Mouse (Mus musculus) limb, embryonic 15.5 days (tissue): Measurements from ENCODE around the gene Znhit1. TPM values are rescaled to one million over a fixed set of nuclear protein-coding genes. Genes with fewer than 3 reads are reported as not detected.

Source experiments
- ATAC-seq: fragments of 200-750 bp; cut with Nextera tagmentation; 2 replicates; pipeline ENCODE4 v1.8.0; 2017; ENCODE audit warnings: low read depth, moderate TSS enrichment; ENCODE audit not compliant: insufficient number of reproducible peaks, low FRiP score, low TSS enrichment
- H3K27ac ChIP-seq: fragments of 300-500 bp; sonication (generic); 2 replicates; pipeline ENCODE4 v1.5.1; 2015; ENCODE audit warnings: moderate library complexity, mild to moderate bottlenecking, inconsistent platforms
- H3K27me3 ChIP-seq: fragments of 300-500 bp; sonication (generic); 2 replicates; pipeline ENCODE4 v1.6.1; 2015; ENCODE audit warnings: inconsistent platforms
- H3K36me3 ChIP-seq: fragments of 300-500 bp; sonication (generic); 2 replicates; pipeline ENCODE4 v1.6.1; 2015; ENCODE audit warnings: inconsistent platforms
- H3K4me1 ChIP-seq: fragments of 300-500 bp; sonication (generic); 2 replicates; pipeline ENCODE4 v1.6.1; 2015; ENCODE audit warnings: inconsistent platforms
- H3K4me2 ChIP-seq: fragments of 300-500 bp; sonication (generic); 2 replicates; pipeline ENCODE4 v1.6.1; 2015; ENCODE audit warnings: mild to moderate bottlenecking, inconsistent platforms
- H3K4me3 ChIP-seq: fragments of 300-500 bp; sonication (generic); 2 replicates; pipeline ENCODE4 v1.5.1; 2015; ENCODE audit warnings: mild to moderate bottlenecking, inconsistent platforms
- H3K9ac ChIP-seq: fragments of 300-500 bp; sonication (generic); 2 replicates; pipeline ENCODE4 v1.6.1; 2015; ENCODE audit warnings: inconsistent platforms
- H3K9me3 ChIP-seq: fragments of 300-500 bp; sonication (generic); 2 replicates; pipeline ENCODE4 v1.6.1; 2016; ENCODE audit warnings: inconsistent platforms
- WGBS: fragments of 180-500 bp; shearing (Covaris S2); methylation state at CpG from one replicate; pipeline ENCODE4 v1.1.7; 2015; 5-methylcytosine and 5-hydroxymethylcytosine counted together
- polyA plus RNA-seq: library from polyadenylated mRNA; unstranded; fragments of >200 nt; fragmentation: Nextera tagmentation; extraction: Ambion mirVana; gene quantifications from 2 replicates; pipeline ENCODE4 v1.2.1, GENCODE M21; 2015

Znhit1 gene
- polyA plus RNA-seq, 1 experiment from 2014 or later: 106 TPM

GRCm38 (mm10) chr5:137024318-137024717 is 36.5 kb upstream of the Znhit1 start:
- H3K27ac ChIP-seq: no peak overlapping the region
- H3K27me3 ChIP-seq: peaks cover 59% of the 10 kb centered on the region
- no peaks in the 10 kb centered on the region for H3K9me3 ChIP-seq
- no peak overlapping the region for H3K4me2 ChIP-seq
- peaks cover 4% of the 10 kb centered on the region for H3K4me1 ChIP-seq
- no peak overlapping the region for H3K4me3 ChIP-seq
- ATAC-seq: no peak
- 44% methylated on average over 3 of the region's 3 CpGs for WGBS
- H3K9ac ChIP-seq: no peak overlapping the region
- H3K36me3 ChIP-seq: no peaks in the 10 kb centered on the region

- Histone ChIP-seq H3K4me3 (no peak overlapping the region), H3K27me3 (no peaks in the 10 kb centered on the region), H3K27ac (no peak overlapping the region), H3K4me1 (no peaks in the 10 kb centered on the region), H3K4me2 (no peak overlapping the region), H3K36me3 (no peaks in the 10 kb centered on the region), H3K9me3 (no peaks in the 10 kb centered on the region), H3K9ac (no peak overlapping the region)
- 81% methylated on average over 3 of the region's 3 CpGs for WGBS
- no peak for ATAC-seq
Measured at GRCm38 (mm10) chr5:137015913-137016312, 28.1 kb upstream of the Znhit1 start.

GRCm38 (mm10) chr5:137012401-137012950 is 24.7 kb upstream of the Znhit1 start:
- H3K27ac ChIP-seq: no peak overlapping the region
- no peaks in the 10 kb centered on the region for H3K9me3 ChIP-seq
- H3K9ac ChIP-seq: no peak overlapping the region
- H3K27me3 ChIP-seq: no peaks in the 10 kb centered on the region
- no peaks in the 10 kb centered on the region for H3K36me3 ChIP-seq
- 71% methylated on average over 15 of the region's 15 CpGs for WGBS
- H3K4me2 ChIP-seq: no peak overlapping the region
- H3K4me3 ChIP-seq: no peak overlapping the region
- H3K4me1 ChIP-seq: no peaks in the 10 kb centered on the region
- ATAC-seq: no peak

- H3K9ac ChIP-seq: no peak overlapping the region
- H3K4me2 ChIP-seq: no peak overlapping the region
- no peaks in the 10 kb centered on the region for H3K4me1 ChIP-seq
- no peaks in the 10 kb centered on the region for H3K9me3 ChIP-seq
- H3K4me3 ChIP-seq: no peak overlapping the region
- no peak overlapping the region for H3K27ac ChIP-seq
- ATAC-seq: no peak
- H3K36me3 ChIP-seq: no peaks in the 10 kb centered on the region
- WGBS: 27% methylated on average over 3 of the region's 3 CpGs
- H3K27me3 ChIP-seq: no peaks in the 10 kb centered on the region
Measured at GRCm38 (mm10) chr5:137009988-137010387, 22.2 kb upstream of the Znhit1 start.

- no peak overlapping the region for H3K27ac ChIP-seq
- no peaks in the 10 kb centered on the region for H3K27me3 ChIP-seq
- H3K4me3 ChIP-seq: no peak overlapping the region
- no peak for ATAC-seq
- H3K4me2 ChIP-seq: no peak overlapping the region
- no peak overlapping the region for H3K9ac ChIP-seq
- H3K9me3 ChIP-seq: no peaks in the 10 kb centered on the region
- WGBS: 54% methylated on average over 8 of the region's 8 CpGs
- H3K36me3 ChIP-seq: no peaks in the 10 kb centered on the region
- H3K4me1 ChIP-seq: no peaks in the 10 kb centered on the region; the same call in 1 of the 2 replicates
Measured at GRCm38 (mm10) chr5:137007276-137007675, 19.5 kb upstream of the Znhit1 start.

- Histone ChIP-seq H3K4me3 (no peak overlapping the region), H3K9me3 (no peaks in the 10 kb centered on the region), H3K27ac (no peak overlapping the region), H3K4me1 (peaks cover 5% of the 10 kb centered on the region; the same call in 1 of the 2 replicates), H3K4me2 (0 out of 2 replicates have a peak overlapping the region, but pooled peaks have one; percentile 7), H3K9ac (no peak overlapping the region), H3K27me3 (no peaks in the 10 kb centered on the region), H3K36me3 (peaks cover 7% of the 10 kb centered on the region)
- no peak for ATAC-seq
- 82% methylated on average over 2 of the region's 2 CpGs for WGBS
Measured at GRCm38 (mm10) chr5:137000612-137001011, 12.8 kb upstream of the Znhit1 start.

- no peaks in the 10 kb centered on the region for H3K9me3 ChIP-seq
- peaks cover 5% of the 10 kb centered on the region; the same call in 1 of the 2 replicates for H3K4me1 ChIP-seq
- WGBS: 70% methylated on average over 5 of the region's 5 CpGs
- no peak overlapping the region for H3K4me3 ChIP-seq
- H3K36me3 ChIP-seq: peaks cover 19% of the 10 kb centered on the region
- H3K27me3 ChIP-seq: no peaks in the 10 kb centered on the region
- H3K4me2 ChIP-seq: no peak overlapping the region
- H3K9ac ChIP-seq: no peak overlapping the region
- no peak overlapping the region for H3K27ac ChIP-seq
- no peak for ATAC-seq
Measured at GRCm38 (mm10) chr5:136999449-136999848, 11.6 kb upstream of the Znhit1 start.

GRCm38 (mm10) chr5:136989801-136990200 is 2.0 kb upstream of the Znhit1 start:
- H3K9me3 ChIP-seq: no peaks in the 10 kb centered on the region
- no peak overlapping the region for H3K9ac ChIP-seq
- H3K4me3 ChIP-seq: no peak overlapping the region
- peaks cover 54% of the 10 kb centered on the region for H3K36me3 ChIP-seq
- no peak overlapping the region for H3K27ac ChIP-seq
- no peak overlapping the region for H3K4me2 ChIP-seq
- ATAC-seq: no peak
- H3K27me3 ChIP-seq: no peaks in the 10 kb centered on the region
- peaks cover 23% of the 10 kb centered on the region for H3K4me1 ChIP-seq
- 84% methylated on average over 6 of the region's 6 CpGs for WGBS

- WGBS: 53% methylated on average over 7 of the region's 7 CpGs
- H3K36me3 ChIP-seq: peaks cover 54% of the 10 kb centered on the region
- H3K9me3 ChIP-seq: no peaks in the 10 kb centered on the region
Measured at GRCm38 (mm10) chr5:136988420-136988819, 599 bp upstream of the Znhit1 start.

GRCm38 (mm10) chr5:136987138-136987933 is 485 bp downstream of the Znhit1 start:
- peak overlapping the region; percentile 92 for H3K4me3 ChIP-seq
- peak overlapping the region; percentile 97 for H3K27ac ChIP-seq
- H3K9ac ChIP-seq: peak overlapping the region; percentile 88
- peak overlapping the region; percentile 78 for H3K4me2 ChIP-seq
- peak; percentile 61 for ATAC-seq
- H3K4me1 ChIP-seq: peaks cover 26% of the 10 kb centered on the region
- WGBS: under 1% methylated on average over 66 of the region's 67 CpGs
- no peaks in the 10 kb centered on the region for H3K27me3 ChIP-seq
- H3K36me3 ChIP-seq: peaks cover 51% of the 10 kb centered on the region
- no peaks in the 10 kb centered on the region for H3K9me3 ChIP-seq

More at GRCm38 (mm10) chr5:136988420-136988819, 599 bp upstream of the Znhit1 start:
- H3K4me1 ChIP-seq: peaks cover 26% of the 10 kb centered on the region
- H3K27me3 ChIP-seq: no peaks in the 10 kb centered on the region
- peak overlapping the region; percentile 92 for H3K4me3 ChIP-seq
- H3K27ac ChIP-seq: peak overlapping the region; percentile 97
- peak overlapping the region; percentile 78 for H3K4me2 ChIP-seq
- no peak for ATAC-seq
- H3K9ac ChIP-seq: peak overlapping the region; percentile 88; the same call in 1 of the 2 replicates

GRCm38 (mm10) chr5:136986695-136987137 is 1.1 kb downstream of the Znhit1 start, which contains the start of gene Plod3:
TSS of gene Plod3 (plus strand) at chr5:136987019.
- peak; percentile 86 for ATAC-seq
- H3K4me1 ChIP-seq: peaks cover 26% of the 10 kb centered on the region
- 0% methylated on average over 26 of the region's 26 CpGs for WGBS
- H3K27ac ChIP-seq: peak within 1 kb of the TSS; percentile 97
- H3K27me3 ChIP-seq: no peaks in the 10 kb centered on the region
- H3K4me3 ChIP-seq: peak within 1 kb of the TSS; percentile 92
- H3K9me3 ChIP-seq: no peaks in the 10 kb centered on the region
- H3K36me3 ChIP-seq: peaks cover 51% of the 10 kb centered on the region
- peak within 1 kb of the TSS; percentile 78 for H3K4me2 ChIP-seq
- peak within 1 kb of the TSS; percentile 88 for H3K9ac ChIP-seq

GRCm38 (mm10) chr5:136984828-136985227 is 3.0 kb downstream of the Znhit1 start:
- H3K9me3 ChIP-seq: no peaks in the 10 kb centered on the region
- 46% methylated on average over 14 of the region's 14 CpGs for WGBS
- H3K36me3 ChIP-seq: peaks cover 44% of the 10 kb centered on the region
- no peak overlapping the region for H3K4me2 ChIP-seq
- H3K4me3 ChIP-seq: no peak overlapping the region
- H3K27me3 ChIP-seq: no peaks in the 10 kb centered on the region
- H3K4me1 ChIP-seq: peaks cover 26% of the 10 kb centered on the region
- no peak overlapping the region for H3K9ac ChIP-seq
- no peak for ATAC-seq
- no peak overlapping the region for H3K27ac ChIP-seq
